In genomic region chr8:69880841-69881240, GRCm38 (mm10) we compare ENCODE assay signal across 9 mouse cellular contexts. TPM values are rescaled to one million over a fixed set of nuclear protein-coding genes. Genes with fewer than 3 reads are reported as not detected.
DNase-seq lines count a peak whose midpoint lies in the region; ATAC-seq lines count a peak whose summit lies in the region.
"Had no signal": no experiment of that assay in that cellular context is flagged by ENCODE, and none has a peak within 500 bp of the region (broad histone marks: within the 10 kb centered on the region; RNA-seq: fewer than 3 reads in every experiment).

No protein-coding gene starts in this region.

- H3K4me1 ChIP-seq in heart, embryonic 13.5 days = peaks cover 20% of the 10 kb centered on the region
- peaks cover 30% of the 10 kb centered on the region for H3K4me1 ChIP-seq in hindbrain, embryonic 13.5 days (replicated peaks)
- peaks cover 21% of the 10 kb centered on the region for H3K4me1 ChIP-seq in midbrain, embryonic 13.5 days (replicated peaks)

- H3K36me3 ChIP-seq in heart, embryonic 13.5 days = no peaks in the 10 kb centered on the region
- H3K36me3 ChIP-seq in hindbrain, embryonic 13.5 days = no peaks in the 10 kb centered on the region
- no peaks in the 10 kb centered on the region for H3K36me3 ChIP-seq in midbrain, embryonic 13.5 days

- H3K9ac ChIP-seq in heart, embryonic 13.5 days = no peak overlapping the region
- H3K9ac ChIP-seq in hindbrain, embryonic 13.5 days = peak overlapping the region; percentile 62; the same call in 1 of the 2 replicates
- H3K9ac ChIP-seq in midbrain, embryonic 13.5 days (replicated peaks) = no peak overlapping the region

- intact Hi-C loops in heart, postnatal 10 days (cut with DNase I) = no loop called here
- intact Hi-C loops in left cerebral cortex, postnatal 36 days (cut with DNase I) = no loop called here

- peak overlapping the region; percentile 53 for H3K4me3 ChIP-seq in heart, embryonic 13.5 days
- peak overlapping the region; percentile 44 for H3K4me3 ChIP-seq in hindbrain, embryonic 13.5 days
- H3K4me3 ChIP-seq in midbrain, embryonic 13.5 days (replicated peaks) = peak overlapping the region; percentile 44

- no peak overlapping the region for H3K27ac ChIP-seq in heart, embryonic 13.5 days (replicated peaks)
- H3K27ac ChIP-seq in hindbrain, embryonic 13.5 days = no peak overlapping the region
- H3K27ac ChIP-seq in midbrain, embryonic 13.5 days = no peak overlapping the region

- WGBS in heart, embryonic 13.5 days = 9% methylated on average over 37 of the region's 37 CpGs
- WGBS in hindbrain, embryonic 13.5 days = 11% methylated on average over 37 of the region's 37 CpGs
- WGBS in midbrain, embryonic 13.5 days = 14% methylated on average over 37 of the region's 37 CpGs

- H3K9me3 ChIP-seq in heart, embryonic 13.5 days = no peaks in the 10 kb centered on the region
- no peaks in the 10 kb centered on the region for H3K9me3 ChIP-seq in hindbrain, embryonic 13.5 days
- no peaks in the 10 kb centered on the region for H3K9me3 ChIP-seq in midbrain, embryonic 13.5 days

- DNase-seq in heart, postnatal 10 days = no peak
- DNase-seq in R1 (ENCODE audit: low read depth, low spot score) = peak; percentile 29
- DNase-seq in cerebellum, postnatal 25 days = no peak
- no peak for DNase-seq in left cerebral cortex, postnatal 36 days (ENCODE audit: low spot score in 2 of 2)
- no peak for DNase-seq in adrenal gland, adult 8-10 months

- no peak for ATAC-seq in heart, embryonic 13.5 days (ENCODE audit: extremely low read depth, insufficient number of reproducible peaks, low FRiP score, low TSS enrichment)
- ATAC-seq in hindbrain, embryonic 13.5 days (ENCODE audit: low FRiP score) = no peak
- ATAC-seq in midbrain, embryonic 13.5 days = no peak

- peaks cover 99% of the 10 kb centered on the region for H3K27me3 ChIP-seq in heart, embryonic 13.5 days (replicated peaks)
- H3K27me3 ChIP-seq in hindbrain, embryonic 13.5 days = peaks cover 95% of the 10 kb centered on the region
- H3K27me3 ChIP-seq in midbrain, embryonic 13.5 days = peaks cover 81% of the 10 kb centered on the region

- peak overlapping the region; percentile 70 for H3K4me2 ChIP-seq in heart, embryonic 13.5 days
- H3K4me2 ChIP-seq in hindbrain, embryonic 13.5 days = peak overlapping the region; percentile 54
- H3K4me2 ChIP-seq in midbrain, embryonic 13.5 days (replicated peaks) = peak overlapping the region; percentile 54

RNA-seq across cellular contexts. Expression of gene Cilp2, which starts 6.6 kb away (rescaled TPM):
- 0.55 and 0.56 TPM in 2 replicates for polyA plus RNA-seq in heart, embryonic 13.5 days (2015; fragmentation: Nextera tagmentation; extraction: Ambion mirVana)
- 1 to 10 TPM; 1.2 to 1.3 TPM for total RNA-seq in heart, postnatal 10 days (2021)
- polyA plus RNA-seq in hindbrain, embryonic 13.5 days (2015; fragmentation: Nextera tagmentation; extraction: Ambion mirVana) = 3.5 and 3.6 TPM in 2 replicates
- 2.1 TPM in 2 replicates for polyA plus RNA-seq in midbrain, embryonic 13.5 days (2015; fragmentation: Nextera tagmentation; extraction: Ambion mirVana)
- total RNA-seq in left cerebral cortex, postnatal 36 days (2021) = 1 to 10 TPM in 1 of 2 experiments, under 1 TPM in 1; 0.91 to 1.0 TPM
- total RNA-seq in adrenal gland, adult 8-10 months (2022) = under 1 TPM in 2 of 4 experiments, not detected in 2; 0.06 to 0.08 TPM
- total RNA-seq: megakaryocyte-erythroid progenitor cell, adult 5-6 weeks had no signal

RNA-seq across cellular contexts. Expression of gene Tssk6, which starts 21.1 kb away (rescaled TPM):
- polyA plus RNA-seq in heart, embryonic 13.5 days (2015; fragmentation: Nextera tagmentation; extraction: Ambion mirVana) = 1.9 and 2.2 TPM in 2 replicates
- total RNA-seq in heart, postnatal 10 days (2021) = under 1 TPM; 0.25 to 0.31 TPM
- polyA plus RNA-seq in hindbrain, embryonic 13.5 days (2015; fragmentation: Nextera tagmentation; extraction: Ambion mirVana) = 3.4 and 4.5 TPM in 2 replicates
- polyA plus RNA-seq in midbrain, embryonic 13.5 days (2015; fragmentation: Nextera tagmentation; extraction: Ambion mirVana) = 3.7 and 4.1 TPM in 2 replicates
- total RNA-seq in left cerebral cortex, postnatal 36 days (2021) = under 1 TPM in 1 of 2 experiments, not detected in 1; 0.32 TPM
- under 1 TPM; 0.34 to 0.59 (median 0.38) TPM for total RNA-seq in adrenal gland, adult 8-10 months (2022)
- total RNA-seq: megakaryocyte-erythroid progenitor cell, adult 5-6 weeks had no signal

RNA-seq across cellular contexts. Expression of gene Ndufa13, which starts 21.5 kb away (rescaled TPM):
- polyA plus RNA-seq in heart, embryonic 13.5 days (2015; fragmentation: Nextera tagmentation; extraction: Ambion mirVana) = 304 and 343 TPM in 2 replicates
- total RNA-seq in heart, postnatal 10 days (2021) = 100 to 1,000 TPM; 376 to 397 TPM
- 187 and 198 TPM in 2 replicates for polyA plus RNA-seq in hindbrain, embryonic 13.5 days (2015; fragmentation: Nextera tagmentation; extraction: Ambion mirVana)
- polyA plus RNA-seq in midbrain, embryonic 13.5 days (2015; fragmentation: Nextera tagmentation; extraction: Ambion mirVana) = 174 and 181 TPM in 2 replicates
- total RNA-seq in left cerebral cortex, postnatal 36 days (2021) = 100 to 1,000 TPM; 144 to 161 TPM
- total RNA-seq in adrenal gland, adult 8-10 months (2022) = 100 to 1,000 TPM; 102 to 174 (median 123) TPM

RNA-seq across cellular contexts. Expression of gene Yjefn3, which starts 21.7 kb away (rescaled TPM):
- 8.1 and 8.2 TPM in 2 replicates for polyA plus RNA-seq in heart, embryonic 13.5 days (2015; fragmentation: Nextera tagmentation; extraction: Ambion mirVana)
- 10 to 100 TPM in 1 of 2 experiments, 1 to 10 TPM in 1; 9.1 to 10.1 TPM for total RNA-seq in heart, postnatal 10 days (2021)
- polyA plus RNA-seq in hindbrain, embryonic 13.5 days (2015; fragmentation: Nextera tagmentation; extraction: Ambion mirVana) = 12.3 and 12.8 TPM in 2 replicates
- polyA plus RNA-seq in midbrain, embryonic 13.5 days (2015; fragmentation: Nextera tagmentation; extraction: Ambion mirVana) = 9.1 and 10.8 TPM in 2 replicates
- total RNA-seq in left cerebral cortex, postnatal 36 days (2021) = 10 to 100 TPM; 23.7 to 31.3 TPM
- 1 to 10 TPM in 1 of 4 experiments, under 1 TPM in 1, not detected in 2; 0.38 to 1.3 TPM for total RNA-seq in adrenal gland, adult 8-10 months (2022)
- total RNA-seq: megakaryocyte-erythroid progenitor cell, adult 5-6 weeks had no signal

RNA-seq across cellular contexts. Expression of gene Pbx4, which starts 48.5 kb away (rescaled TPM):
- polyA plus RNA-seq in heart, embryonic 13.5 days (2015; fragmentation: Nextera tagmentation; extraction: Ambion mirVana) = 2.4 and 3.9 TPM in 2 replicates
- total RNA-seq in heart, postnatal 10 days (2021) = 1 to 10 TPM in 1 of 2 experiments, under 1 TPM in 1; 0.65 to 1.2 TPM
- 62.9 and 69.2 TPM in 2 replicates for polyA plus RNA-seq in hindbrain, embryonic 13.5 days (2015; fragmentation: Nextera tagmentation; extraction: Ambion mirVana)
- 59.2 and 65.0 TPM in 2 replicates for polyA plus RNA-seq in midbrain, embryonic 13.5 days (2015; fragmentation: Nextera tagmentation; extraction: Ambion mirVana)
- 10 to 100 TPM; 19.2 to 20.8 TPM for total RNA-seq in left cerebral cortex, postnatal 36 days (2021)
- total RNA-seq in adrenal gland, adult 8-10 months (2022) = 1 to 10 TPM; 1.7 to 3.7 (median 2.7) TPM
